Mouse (Mus musculus): ENCODE data around the gene Sgf29. TPM values are rescaled to one million over a fixed set of nuclear protein-coding genes. Genes with fewer than 3 reads are reported as not detected.

Gene Sgf29
- total RNA-seq, 2 experiments from 2014 or later, result 27.2 to 38.4 TPM

- DNase-seq (ENCODE audit: low spot score in 2 of 2), result peak; percentile 89 to 93
- intact Hi-C loops (cut with DNase I), result loop anchor here (5.0 kb wide), 3 partner anchors 61 to 96 kb away; partner anchors contain the start of genes Fam57b and Ypel3
These were observed 52.0 kb downstream of the Sgf29 start for GRCm38 (mm10) chr7:126701070-126701469.

DNA sequence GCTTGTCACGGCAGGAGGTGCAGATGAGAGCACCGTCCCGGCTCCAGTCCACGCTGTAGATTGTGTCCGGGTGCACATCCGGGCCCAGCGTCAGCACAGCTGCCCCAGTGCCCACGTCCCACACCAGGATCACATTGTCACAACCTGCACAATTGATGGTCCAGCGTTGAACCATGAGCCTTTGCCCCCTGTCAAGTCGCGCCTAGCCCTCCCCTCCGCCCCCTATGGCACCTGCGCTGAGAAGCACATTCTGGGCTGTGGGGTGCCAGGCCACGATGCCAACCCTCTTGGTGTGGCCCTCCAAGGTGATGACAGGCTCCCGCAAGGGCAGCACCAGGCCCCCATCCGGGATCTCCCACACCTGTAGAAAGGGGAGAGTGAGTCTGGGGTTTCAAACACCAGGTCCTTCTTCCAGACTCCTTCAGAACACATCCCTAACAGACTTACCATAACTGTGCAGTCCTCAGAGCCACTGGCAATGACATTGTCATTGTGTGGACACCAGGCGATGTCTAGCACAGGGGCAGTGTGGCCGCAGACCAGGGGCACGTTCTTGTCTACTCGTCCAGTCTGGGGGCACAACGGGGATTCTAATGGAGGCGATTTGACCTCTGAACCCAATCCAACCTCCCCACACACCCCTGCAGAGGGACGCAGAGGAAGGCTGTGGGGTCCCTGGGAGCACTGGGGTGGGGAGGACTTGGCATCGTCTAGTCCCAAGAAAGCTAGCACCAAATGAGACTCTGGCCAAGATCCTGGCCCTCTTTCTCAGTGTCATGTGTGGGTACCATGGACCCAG is 52.6 kb downstream of the Sgf29 start:
- no peak for DNase-seq (ENCODE audit: low spot score in 2 of 2)
- intact Hi-C loops (cut with DNase I), result loop anchor here (5.0 kb wide), 3 partner anchors 61 to 96 kb away; partner anchors contain the start of genes Fam57b and Ypel3

DNA sequence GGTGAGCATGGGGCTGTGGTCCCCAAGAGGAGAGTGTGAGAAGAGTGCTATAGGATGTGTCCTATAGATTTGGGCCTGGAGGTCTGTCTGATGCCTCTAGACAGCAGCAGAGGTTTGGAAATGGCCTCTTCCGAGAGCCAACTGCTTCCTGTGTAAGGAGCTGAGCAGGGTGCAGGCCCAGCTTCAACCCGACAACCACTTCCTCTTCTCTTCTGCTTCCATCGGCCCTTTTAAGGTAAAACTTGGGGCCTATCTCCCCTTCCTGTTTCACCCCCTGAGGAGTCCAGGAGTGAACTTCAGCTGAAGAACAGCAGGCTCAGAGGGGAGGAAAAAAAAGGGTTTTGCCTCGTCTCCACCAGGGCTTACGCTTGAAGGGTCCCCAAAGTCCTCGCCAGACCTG is 53.2 kb downstream of the Sgf29 start:
- no peak for DNase-seq (ENCODE audit: low spot score in 2 of 2)

GRCm38 (mm10) chr7:126702861-126703756 is 54.0 kb downstream of the Sgf29 start:
- no peak for DNase-seq (ENCODE audit: low spot score in 2 of 2)
- intact Hi-C loops (cut with DNase I), result loop anchor here (5.0 kb wide), 3 partner anchors 59 to 94 kb away; partner anchors contain the start of genes Fam57b and Ypel3

More for the DNA sequence above, 53.2 kb downstream of the Sgf29 start:
- intact Hi-C loops (cut with DNase I), result loop anchor here (5.0 kb wide), 3 partner anchors 60 to 95 kb away; partner anchors contain the start of genes Fam57b and Ypel3

DNA sequence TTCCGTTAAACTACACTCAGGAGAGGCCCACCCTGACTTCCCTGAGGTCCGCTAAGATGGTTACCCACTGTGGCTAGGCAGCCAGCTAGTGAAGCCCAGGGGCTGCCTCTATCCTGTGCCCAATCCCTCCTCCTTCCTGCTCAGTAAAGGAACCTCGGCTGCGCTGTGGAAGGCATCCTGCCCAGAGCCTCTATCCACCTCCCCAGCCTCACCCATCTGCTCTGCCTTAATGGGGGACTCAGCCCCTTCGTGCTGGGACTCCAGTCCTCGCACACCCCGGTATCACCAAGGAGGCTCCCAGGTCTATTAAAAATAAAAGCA is 54.6 kb downstream of the Sgf29 start:
- DNase-seq (ENCODE audit: low spot score in 2 of 2), result no peak
- intact Hi-C loops (cut with DNase I), result loop anchor here (5.0 kb wide), 3 partner anchors 59 to 94 kb away; partner anchors contain the start of genes Fam57b and Ypel3

DNA sequence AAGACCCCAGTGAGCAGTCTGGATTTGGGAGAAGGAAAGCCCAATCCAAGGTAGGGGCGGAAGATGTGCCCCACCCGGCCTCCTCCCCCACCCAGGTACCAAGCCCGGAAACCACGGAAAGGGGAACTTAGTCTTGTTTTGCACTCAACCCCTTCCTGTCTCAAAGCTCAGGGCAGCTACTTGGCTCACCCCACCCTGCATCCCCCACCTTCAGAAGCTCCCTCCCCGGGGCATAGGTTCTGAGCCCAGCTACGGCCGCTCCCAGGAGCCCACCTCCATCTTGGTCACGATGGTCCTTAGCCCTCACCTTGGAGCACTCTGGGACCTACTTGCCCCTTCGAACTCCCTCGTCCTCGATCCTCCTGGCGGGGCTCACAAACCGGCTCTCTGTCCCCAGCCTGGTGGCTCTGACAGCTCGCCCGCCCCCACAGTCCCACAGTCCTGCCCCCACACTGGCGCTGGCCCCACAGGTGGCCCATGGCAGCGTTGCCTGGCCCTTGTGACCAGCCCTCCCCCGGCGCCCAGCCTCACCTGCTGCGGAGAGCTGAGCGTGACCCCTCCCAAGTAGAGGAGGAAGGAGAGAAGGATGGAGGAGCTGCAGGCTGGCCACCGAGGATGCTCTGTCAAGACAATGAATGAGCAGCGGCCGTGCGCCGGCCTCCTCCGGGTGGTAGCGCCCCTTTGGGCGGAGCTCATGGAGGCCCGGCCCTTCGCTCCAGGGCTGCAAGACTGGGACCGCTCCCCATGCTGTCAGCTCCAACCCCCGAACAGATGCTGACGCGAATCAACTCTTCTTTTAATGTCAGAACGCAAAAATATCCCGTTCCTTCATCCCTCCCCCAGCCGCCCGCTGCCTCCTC is 55.2 kb downstream of the Sgf29 start:
- intact Hi-C loops (cut with DNase I), result loop anchor here (5.0 kb wide), 3 partner anchors 58 to 93 kb away; partner anchors contain the start of genes Fam57b and Ypel3
- DNase-seq (ENCODE audit: low spot score in 2 of 2), result peak; percentile 89 to 93

- no peak for DNase-seq (ENCODE audit: low spot score in 2 of 2)
- intact Hi-C loops (cut with DNase I), result loop anchor here (5.0 kb wide), 1 partner anchor 35 kb away; no protein-coding TSS in a partner anchor
These were observed 58.5 kb downstream of the Sgf29 start, which contains the start of gene Coro1a for GRCm38 (mm10) chr7:126707442-126708174. Gene Coro1a, minus strand, starts transcription at chr7:126707787.

DNA sequence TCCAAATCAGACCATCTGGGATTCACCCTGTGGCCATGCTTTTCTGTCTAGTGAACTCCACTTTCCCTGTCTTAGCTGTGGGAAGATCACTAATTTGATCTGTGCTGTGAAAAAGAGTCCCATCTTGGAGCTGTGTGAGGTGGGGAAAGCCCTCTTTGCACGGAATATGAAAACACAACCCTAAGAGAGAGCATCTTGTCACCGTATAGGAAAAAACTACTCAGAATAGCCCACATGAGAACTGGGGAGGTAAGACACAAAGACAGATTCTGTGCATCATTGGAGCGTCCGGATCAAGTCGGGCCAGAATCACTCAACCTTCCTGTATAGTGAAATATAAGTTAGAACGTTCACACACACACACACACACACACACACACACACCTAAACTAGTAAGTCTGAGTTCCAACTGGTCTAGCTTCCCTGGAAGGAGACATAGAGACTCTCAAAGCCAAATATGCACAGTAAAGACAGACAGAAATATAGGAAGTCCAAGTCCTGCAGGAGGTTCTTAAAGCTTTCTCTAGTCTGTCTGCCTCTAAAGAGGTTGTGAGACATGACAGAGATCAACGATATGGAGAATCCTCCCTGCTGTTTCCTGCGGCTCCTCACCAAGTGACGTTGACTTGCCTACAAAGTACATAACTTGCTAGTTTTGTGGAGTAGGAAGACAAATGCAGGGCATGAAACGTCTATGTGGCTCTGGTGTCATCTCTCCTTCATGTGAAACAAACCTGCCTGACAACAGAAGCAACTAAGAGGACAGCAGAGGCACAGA is 59.3 kb downstream of the Sgf29 start:
- intact Hi-C loops (cut with DNase I), result loop anchor here (5.0 kb wide), 1 partner anchor 34 kb away; no protein-coding TSS in a partner anchor
- DNase-seq (ENCODE audit: low spot score in 2 of 2), result no peak

- intact Hi-C loops (cut with DNase I), result no loop called here
These were observed 61.2 kb downstream of the Sgf29 start for GRCm38 (mm10) chr7:126710266-126710665.

DNA sequence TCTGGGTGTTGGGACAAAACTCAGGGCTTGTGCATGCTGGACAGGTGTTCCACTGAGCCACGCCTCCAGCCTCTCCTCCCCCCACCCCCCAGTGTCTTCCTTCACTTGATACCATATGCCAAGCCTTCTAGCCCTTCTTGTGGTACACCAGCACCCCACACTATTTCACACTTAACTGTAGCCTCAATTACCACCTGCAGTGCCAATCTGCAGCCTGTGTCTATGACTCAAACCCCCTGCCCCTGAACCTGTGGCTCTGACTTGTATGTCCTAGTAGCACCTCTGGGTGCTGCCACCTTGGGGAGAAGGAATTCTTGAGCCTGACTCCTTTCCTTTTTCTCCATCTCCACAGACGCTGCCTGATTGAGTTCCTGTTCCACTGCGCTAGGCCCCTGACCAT is 62.8 kb downstream of the Sgf29 start:
- intact Hi-C loops (cut with DNase I), result no loop called here

More at GRCm38 (mm10) chr7:126710266-126710665, 61.2 kb downstream of the Sgf29 start:
- DNase-seq (ENCODE audit: low spot score in 2 of 2), result no peak

GRCm38 (mm10) chr7:126715679-126716078 is 66.6 kb downstream of the Sgf29 start:
- DNase-seq (ENCODE audit: low spot score in 2 of 2), result no peak
- intact Hi-C loops (cut with DNase I), result no loop called here

More for the DNA sequence above, 62.8 kb downstream of the Sgf29 start:
- no peak for DNase-seq (ENCODE audit: low spot score in 2 of 2)

DNA sequence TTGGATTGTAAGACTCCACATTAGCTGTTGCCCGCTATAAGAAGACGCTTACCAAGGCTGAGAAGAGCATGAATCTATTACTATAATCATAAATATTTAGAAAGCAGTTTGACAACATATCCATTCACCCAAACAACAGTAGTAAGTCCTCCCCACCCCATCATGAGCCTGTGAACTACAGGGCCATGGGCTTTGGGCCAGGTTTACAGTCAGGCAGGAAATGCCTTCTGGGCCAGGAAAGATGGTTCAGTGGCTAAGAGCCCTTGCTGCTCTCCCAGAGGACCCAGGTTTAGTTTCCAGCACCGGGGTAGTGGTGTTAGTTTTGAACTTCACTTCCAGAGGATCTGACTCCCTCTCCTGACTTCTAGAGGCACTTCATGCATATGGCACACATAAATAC is 68.5 kb downstream of the Sgf29 start:
- intact Hi-C loops (cut with DNase I), result no loop called here
- DNase-seq (ENCODE audit: low spot score in 2 of 2), result no peak

- intact Hi-C loops (cut with DNase I), result no loop called here
- DNase-seq (ENCODE audit: low spot score in 2 of 2), result no peak
These were observed 69.8 kb downstream of the Sgf29 start for GRCm38 (mm10) chr7:126718787-126719337.

DNA sequence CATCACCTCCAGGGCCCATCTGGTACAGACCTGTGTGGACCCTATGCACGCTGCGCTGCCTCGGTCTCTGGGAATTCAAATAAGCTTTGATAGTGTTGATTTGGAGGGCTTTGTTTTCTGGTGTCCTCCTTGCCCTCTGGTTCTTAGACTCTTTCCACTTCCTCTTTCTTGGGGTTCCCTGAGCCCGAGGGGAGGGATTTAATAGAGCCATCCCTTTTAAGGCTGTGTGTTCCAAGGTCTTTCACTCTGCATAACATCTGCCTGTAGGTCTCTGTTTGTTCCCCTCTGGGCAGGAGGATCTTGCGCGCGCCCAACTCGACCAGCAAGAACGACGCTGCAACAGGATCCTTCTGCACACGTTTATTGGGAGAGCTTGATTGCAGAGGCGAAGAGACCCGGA is 72.5 kb downstream of the Sgf29 start:
- DNase-seq (ENCODE audit: low spot score in 2 of 2), result no peak
- intact Hi-C loops (cut with DNase I), result no loop called here
